Mouse (Mus musculus) frontal cortex, adult 2 months (tissue): ENCODE results near the gene Pitpnm2. TPM values are rescaled to one million over a fixed set of nuclear protein-coding genes. Genes with fewer than 3 reads are reported as not detected.
A peak's percentile ranks its signal among the peaks of the same experiment; 100 is the strongest.

Experiments
- DNase-seq, 2 experiments: peaks; one replicate each; pipeline ENCODE4 v3.0.0; 2022; ENCODE audit warnings: low spot score in 1 of 2; ENCODE audit errors: extremely low spot score in 1 of 2
- polyA plus RNA-seq: library from polyadenylated mRNA; depleted of rRNA; stranded (reverse); fragments of >200 nt; gene quantifications from 2 replicates; pipeline ENCODE4 v1.2.3, GENCODE M21; 2012

Pitpnm2 gene
- polyA plus RNA-seq, 1 experiment: 195 TPM

DNA sequence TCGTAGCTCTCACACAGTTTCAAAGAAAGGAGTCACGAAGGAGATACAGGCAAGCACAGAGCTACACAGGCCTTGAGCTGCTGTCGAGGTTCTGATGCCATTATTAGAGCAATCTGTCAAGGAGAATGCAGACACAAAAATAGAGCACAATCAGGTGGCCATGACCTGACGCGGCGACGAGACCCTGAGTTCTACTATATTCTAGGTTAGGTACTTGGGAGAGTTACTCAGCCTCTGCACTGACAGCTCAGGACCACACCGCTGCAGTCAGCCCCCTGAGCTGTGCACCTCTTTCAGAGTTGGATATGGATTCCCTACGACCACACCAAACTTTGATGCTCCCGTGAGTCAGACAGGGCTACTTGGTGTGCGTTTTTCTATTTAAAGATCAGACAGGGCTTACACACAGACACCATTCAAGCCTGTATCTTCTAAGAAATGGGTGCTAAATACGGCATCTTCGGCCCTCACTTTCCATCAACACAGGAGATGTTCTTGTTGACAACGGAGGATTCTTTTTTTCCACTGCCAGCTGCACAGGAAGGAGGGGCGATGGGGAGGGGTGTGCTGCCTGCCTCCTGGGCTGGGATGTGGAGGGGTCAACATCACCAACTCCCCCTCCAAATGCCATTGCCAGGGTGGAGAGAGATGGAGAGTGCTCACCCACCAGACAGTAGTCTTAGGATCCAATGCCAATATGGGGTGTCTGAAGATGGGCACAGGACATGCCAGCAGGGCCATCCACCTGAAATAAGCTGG is 63.7 kb downstream of the Pitpnm2 start:
- no peak for DNase-seq

DNA sequence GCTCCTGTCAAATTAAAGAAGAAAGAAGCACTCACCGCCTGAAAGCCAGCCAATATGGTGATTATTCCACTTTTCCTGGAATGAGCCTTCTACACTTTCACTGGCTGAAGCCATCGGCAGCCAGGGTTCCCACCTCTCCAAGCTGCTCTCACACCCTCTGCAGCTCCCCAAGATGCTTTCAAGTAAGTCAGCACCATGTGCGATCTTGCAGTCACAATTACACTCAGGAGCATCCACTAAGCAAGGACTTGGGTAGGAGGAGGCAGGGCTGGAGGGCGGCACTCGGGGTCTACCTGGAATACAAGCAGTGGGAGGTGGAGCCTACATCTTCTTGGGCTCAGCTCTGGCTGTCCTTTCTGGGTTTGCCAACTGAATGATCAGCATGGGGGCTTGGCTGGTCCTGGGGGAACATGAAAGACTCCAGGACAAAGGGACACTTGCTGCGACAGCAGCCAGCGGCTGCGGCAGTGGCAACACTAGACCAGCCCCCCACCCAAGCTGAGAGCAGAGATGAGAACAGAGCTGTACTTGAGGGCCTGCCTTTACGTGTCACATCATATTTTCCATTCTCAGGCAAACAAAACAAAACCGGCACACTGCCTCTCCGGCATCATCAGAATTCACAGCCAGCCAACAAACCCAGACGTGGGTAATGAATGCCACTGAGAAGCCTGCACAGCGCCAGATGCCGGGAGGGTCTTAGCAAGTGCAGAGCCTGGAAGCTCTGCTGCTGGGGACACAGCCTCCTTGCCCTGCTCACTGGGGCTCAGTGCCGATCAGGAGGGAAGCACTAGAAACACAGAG is 64.5 kb downstream of the Pitpnm2 start:
- peak in 1 of 2 experiments; percentile 55 for DNase-seq

- DNase-seq: no peak
Observed at GRCm38 (mm10) chr5:124184191-124184590, 65.4 kb downstream of the Pitpnm2 start.

- DNase-seq: no peak
Observed at GRCm38 (mm10) chr5:124182642-124183041, 66.9 kb downstream of the Pitpnm2 start.

DNA sequence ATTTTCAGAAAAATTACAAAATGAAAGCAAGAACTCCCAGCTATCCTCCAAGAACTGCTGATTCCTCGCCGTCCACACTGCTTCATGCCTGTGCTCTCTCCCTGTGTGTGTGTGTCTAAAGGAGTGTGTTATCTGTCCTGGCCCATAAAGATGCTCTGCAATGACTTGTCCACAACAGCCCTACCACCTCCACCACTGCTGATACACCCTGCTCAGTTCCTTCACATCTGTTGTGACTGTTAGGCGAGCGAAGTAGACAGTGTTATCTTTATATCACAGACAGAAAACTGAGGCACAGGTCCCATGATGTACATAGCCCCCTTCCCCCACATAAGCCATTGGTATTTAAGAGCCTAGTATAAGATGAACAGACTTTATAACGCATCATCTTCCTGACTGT is 67.5 kb downstream of the Pitpnm2 start:
- no peak for DNase-seq

GRCm38 (mm10) chr5:124180500-124181167 is 68.9 kb downstream of the Pitpnm2 start:
- DNase-seq: no peak

- no peak for DNase-seq
Observed at GRCm38 (mm10) chr5:124179411-124179810, 70.1 kb downstream of the Pitpnm2 start.

GRCm38 (mm10) chr5:124176726-124177132 is 72.8 kb downstream of the Pitpnm2 start:
- no peak for DNase-seq

DNA sequence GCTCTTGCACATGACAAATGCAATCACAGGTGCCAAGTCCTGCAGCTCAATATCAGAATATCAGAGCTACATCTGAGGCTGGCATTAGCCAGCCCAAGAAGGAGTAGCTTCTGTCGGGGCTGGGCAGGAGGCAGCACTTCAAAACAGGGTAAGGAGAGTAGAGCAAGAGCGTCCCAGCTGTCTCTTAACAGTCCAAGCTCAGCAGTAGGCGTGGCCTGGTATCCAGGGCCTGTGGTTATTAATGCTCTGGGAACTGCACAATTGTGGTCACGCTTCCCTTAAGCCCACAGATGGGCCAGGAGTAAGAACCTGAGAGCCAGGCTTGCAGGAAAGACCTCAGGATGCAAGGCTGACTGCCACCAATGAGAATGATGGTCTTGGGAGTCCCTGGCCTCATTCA is 74.4 kb downstream of the Pitpnm2 start:
- DNase-seq: no peak

DNA sequence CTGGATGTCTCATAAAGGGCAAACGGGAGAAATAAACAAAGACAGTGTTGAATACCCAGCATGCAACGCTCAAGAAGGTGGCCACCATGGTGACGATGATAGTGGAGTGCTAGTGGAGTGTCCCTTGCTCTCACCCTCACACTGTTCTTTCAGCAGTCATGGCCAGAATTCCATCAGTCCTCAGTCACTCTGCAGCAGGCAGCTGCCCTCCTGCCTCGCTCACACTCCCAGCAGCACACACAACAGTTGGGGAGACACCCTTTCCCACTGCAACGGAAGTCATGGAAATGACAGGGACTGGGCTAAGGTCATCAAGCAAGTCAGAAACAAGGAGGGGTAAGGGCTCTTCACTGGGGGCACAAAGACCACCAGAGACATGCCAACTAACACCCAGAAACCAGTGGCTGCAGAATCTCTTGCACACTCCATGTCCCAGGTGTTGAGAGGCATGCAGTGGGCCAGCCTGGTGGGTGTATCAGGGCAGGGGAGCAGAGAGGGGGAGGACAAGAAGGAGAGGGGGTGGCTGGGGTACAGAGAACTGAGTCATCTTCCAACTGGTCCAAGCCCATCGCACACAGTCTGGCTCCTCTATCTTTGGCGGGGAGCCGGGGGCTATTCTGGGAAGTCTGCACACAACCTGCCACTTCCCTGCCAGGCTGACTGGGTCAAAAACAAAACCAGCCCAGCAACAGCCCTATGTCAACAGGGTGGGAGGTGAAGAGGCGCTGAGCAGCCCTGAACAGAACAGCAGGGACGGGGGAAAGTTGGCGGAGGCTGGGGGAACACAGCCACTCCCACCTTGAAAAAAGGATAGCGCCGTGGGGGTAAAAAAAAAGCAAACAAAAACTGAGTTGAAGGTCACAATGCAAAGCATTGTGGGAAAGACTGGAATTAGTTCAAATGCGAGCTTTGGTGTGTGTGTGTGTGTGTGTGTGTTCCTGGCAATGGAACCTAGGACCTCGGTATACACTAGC is 76.3 kb downstream of the Pitpnm2 start:
- peak; percentile 73 to 87 for DNase-seq

GRCm38 (mm10) chr5:124172246-124172645 is 77.3 kb downstream of the Pitpnm2 start:
- DNase-seq: no peak

- no peak for DNase-seq
Observed at GRCm38 (mm10) chr5:124171781-124172180, 77.8 kb downstream of the Pitpnm2 start.

DNA sequence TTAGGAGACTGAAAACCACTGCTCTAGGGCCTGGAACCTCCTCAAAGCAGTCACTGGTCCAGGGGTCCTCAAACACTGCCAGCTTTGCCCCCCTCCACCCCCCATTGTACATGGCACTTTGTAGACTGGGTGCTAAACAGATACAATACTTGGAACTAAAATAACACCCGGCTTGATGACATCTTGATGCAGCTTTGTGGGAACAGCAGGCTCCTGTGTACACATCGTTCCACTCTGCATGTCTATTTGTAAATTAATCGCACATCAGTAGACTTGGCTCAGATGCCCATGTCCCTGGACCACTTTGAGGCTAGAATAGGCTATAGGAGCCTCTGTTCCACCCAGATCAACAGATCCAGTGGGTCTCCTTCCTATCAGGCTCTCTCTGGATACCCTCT is 80.3 kb downstream of the Pitpnm2 start:
- DNase-seq: no peak

GRCm38 (mm10) chr5:124168428-124169223 is 80.9 kb downstream of the Pitpnm2 start:
- DNase-seq: no peak

DNA sequence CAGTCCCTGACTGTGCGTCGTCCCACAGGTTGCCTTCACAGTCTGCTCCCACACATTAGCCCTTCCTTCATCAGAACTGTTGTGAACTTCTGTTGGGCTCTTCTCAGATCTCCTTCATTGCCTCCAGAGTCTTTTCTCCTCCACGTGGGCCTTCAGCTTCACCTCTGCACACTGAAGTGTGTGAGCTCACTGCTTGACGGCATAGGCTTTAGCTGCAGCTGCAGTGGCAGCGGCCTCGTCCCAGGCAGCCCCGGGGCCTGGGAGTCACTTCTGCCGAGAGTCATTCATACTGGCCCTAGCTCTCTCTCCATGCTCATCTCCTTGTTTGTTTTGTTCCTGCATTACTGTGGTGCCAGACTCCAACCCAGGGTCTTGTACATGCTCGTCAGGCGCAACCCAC is 81.9 kb downstream of the Pitpnm2 start:
- DNase-seq: no peak

GRCm38 (mm10) chr5:124166741-124167140 is 82.8 kb downstream of the Pitpnm2 start:
- DNase-seq: no peak

- peak; percentile 62 to 76 for DNase-seq
Observed at GRCm38 (mm10) chr5:124165622-124166570, 83.7 kb downstream of the Pitpnm2 start.

GRCm38 (mm10) chr5:124163445-124163844 is 86.1 kb downstream of the Pitpnm2 start:
- no peak for DNase-seq
